Mouse (Mus musculus) skeletal muscle tissue, postnatal 0 days (tissue): ENCODE results near the gene Med16. TPM values are rescaled to one million over a fixed set of nuclear protein-coding genes. Genes with fewer than 3 reads are reported as not detected.

Source experiments
- microRNA-seq, 2 experiments: library from miRNA; unstranded; fragments of <30 nt; microRNA quantifications; one replicate each; pipeline ENCODE4; 2016
- polyA plus RNA-seq: library from polyadenylated mRNA; unstranded; fragments of >200 nt; fragmentation: Nextera tagmentation; extraction: Ambion mirVana; gene quantifications from 2 replicates; pipeline ENCODE4 v1.2.1, GENCODE M21; 2015

Gene Med16
- 22.4 and 23.7 TPM in 2 replicates for polyA plus RNA-seq

DNA sequence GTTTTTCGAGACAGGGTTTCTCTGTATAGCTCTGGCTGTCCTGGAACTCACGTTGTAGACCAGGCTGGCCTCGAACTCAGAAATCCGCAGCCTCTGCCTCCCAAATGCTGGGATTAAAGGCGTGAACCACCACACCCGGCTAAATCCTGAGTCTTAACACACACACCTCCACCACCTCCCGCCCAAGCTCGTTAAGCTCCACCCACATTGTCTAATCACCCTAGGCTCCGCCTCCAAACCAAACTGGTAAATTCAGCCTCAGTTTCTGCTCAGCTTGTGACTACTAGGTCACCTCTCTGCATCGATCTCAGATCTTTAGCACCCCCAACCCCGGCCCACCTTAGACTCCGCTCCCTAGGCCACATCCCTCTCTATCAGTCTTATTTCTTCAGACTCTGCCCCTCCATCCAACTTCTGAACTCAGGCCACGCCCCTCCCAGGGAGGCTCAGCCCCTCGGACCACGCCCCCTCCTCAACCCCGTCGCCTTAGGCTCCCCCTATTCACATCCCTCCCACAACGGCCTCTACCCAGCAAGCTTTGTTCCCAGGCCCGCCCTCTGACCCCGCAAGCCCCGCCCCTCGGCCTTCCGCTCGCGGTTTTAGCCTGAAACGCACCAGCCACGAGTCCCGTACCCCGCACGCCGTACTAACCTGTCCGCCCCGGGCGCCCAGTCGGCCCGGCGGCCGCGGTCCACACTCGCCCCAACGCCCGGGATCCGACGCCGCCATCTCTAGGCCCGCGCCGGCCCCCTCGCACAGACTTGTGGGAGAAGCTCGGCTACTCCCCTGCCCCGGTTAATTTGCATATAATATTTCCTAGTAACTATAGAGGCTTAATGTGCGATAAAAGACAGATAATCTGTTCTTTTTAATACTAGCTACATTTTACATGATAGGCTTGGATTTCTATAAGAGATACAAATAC, at the start of gene Med16:
Gene Med16, minus strand, starts transcription at position 757 of the 925 bp plus-strand sequence.

DNA sequence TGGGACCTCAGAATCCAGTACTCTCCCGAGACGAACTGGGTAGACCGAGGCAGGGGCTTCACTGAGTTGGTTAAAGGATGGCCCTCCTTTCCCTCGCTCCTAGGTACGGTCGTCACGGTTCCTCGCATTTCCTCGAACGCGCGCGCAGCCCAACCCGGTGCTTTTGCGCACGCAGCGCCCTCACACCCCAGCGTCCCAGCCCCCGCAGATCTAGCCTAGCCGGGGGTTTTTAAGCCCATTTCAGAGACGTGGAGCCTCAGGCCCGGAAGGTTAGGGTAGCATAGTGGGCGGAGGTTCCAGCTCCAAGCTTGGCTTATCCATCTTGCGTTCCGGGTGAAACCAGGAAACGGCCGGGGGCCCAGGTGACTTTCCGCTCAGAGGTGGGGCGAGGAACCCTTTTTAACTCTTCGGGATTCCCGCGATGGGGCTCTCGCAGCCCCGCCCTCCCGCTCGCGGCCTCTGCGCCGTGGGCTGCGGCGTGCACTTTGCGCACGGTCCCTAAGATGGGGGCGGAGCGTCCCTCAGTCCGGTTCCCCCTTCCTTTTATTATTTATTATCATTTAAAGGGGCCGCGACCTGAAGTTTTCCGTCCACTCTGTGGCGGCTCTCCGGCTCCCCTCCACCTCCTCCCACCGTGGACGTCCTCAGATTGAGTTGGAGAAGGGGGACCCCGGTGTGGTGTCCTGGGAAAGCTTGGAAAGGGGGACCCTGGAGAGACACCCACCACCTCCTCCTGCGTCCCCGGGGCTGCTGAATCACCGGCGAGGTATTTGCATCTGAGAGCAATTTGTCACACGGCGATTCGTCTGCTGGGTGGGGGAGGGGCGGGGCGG, 18.0 kb upstream of the Med16 start, which contains the start of gene Arid3a:
Gene Arid3a, plus strand, starts transcription at position 553 of the 833 bp plus-strand sequence.

DNA sequence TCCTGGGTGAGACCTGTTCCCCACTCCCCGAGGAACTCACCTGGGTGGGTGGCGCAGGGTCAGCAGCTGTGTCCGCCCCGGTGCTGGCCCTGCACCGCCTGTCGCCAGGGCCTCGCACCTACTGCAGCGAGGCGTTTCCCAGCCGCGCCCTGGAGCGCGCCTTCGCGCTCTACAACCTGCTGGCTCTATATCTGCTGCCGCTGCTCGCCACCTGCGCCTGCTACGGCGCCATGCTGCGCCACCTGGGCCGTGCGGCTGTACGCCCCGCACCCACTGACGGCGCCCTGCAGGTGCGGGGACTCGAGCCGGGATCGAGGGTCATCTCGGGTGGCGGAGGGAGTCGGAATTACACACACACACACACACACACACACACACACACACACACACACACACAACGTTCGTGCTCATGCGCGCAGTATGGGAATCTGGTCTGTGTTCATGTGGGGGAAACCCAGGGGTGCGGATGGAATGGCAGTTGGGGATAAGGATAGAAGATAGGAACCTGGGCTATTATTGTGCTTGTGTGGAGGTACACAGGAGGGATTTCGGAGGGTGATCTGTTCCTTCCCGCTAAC, 12.3 kb upstream of the Med16 start, which contains the start of gene R3hdm4:
Gene R3hdm4, minus strand, starts transcription at position 251 of the 578 bp plus-strand sequence.

DNA sequence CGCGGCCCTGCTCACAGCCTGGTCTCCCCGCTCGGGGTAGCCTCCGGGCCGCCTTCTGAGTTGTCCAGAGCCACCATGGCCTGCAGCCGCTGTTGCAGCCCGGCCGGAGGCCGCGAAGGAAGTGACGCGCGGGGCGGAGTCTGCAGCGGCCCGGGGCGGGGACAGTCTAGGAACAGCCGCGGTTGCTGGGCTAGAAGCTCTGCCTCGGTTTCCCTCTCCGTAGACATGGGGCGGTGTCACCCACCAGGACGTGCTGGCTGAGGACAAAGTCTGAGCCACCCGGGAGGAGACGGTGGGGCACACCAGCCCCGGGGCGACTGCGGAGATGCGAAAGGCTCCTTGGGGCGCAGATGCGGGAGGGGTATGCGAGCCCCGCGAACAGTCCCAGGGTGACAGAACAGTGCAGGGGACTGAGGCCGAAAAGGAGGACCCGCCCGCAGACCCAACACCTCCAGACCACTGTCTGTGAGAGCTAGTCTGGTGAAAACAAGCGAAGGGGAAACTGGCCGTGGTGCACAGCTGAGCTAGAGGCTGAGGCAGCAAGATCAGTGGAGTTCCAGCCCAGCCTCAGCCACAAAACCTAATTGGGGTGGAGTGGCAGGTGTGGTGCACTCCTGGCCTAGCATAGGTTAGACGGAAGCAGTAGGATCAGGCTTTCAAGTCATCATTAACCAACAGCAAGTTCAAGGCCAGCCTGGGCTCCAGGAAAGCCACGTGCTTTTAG, 8.2 kb upstream of the Med16 start, which contains the start of gene Kiss1r:
Gene Kiss1r, plus strand, starts transcription at position 164 of the 724 bp plus-strand sequence.

DNA sequence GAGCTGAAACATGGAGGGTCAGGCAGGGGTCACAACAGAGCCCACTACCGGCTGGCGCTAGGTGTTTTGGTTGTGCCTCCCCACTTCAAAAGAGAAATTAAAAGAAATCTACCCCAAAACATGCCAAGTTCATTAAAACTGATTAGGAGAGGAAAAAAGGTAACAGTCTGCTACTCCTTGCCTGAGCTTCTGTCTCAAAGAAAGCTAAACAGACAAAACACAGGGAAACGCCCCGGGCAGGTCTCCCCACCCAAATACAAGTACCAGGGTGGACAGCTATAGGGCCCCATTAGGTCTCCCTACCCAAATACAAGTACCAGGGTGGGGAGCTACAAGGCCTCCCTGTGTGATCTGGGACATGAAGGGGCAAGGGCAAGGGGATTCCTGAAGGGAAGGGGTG, 1.8 kb upstream of the Med16 start, which contains the start of gene Gm26602:
Gene Gm26602, plus strand, starts transcription at position 301 of the 400 bp plus-strand sequence.

DNA sequence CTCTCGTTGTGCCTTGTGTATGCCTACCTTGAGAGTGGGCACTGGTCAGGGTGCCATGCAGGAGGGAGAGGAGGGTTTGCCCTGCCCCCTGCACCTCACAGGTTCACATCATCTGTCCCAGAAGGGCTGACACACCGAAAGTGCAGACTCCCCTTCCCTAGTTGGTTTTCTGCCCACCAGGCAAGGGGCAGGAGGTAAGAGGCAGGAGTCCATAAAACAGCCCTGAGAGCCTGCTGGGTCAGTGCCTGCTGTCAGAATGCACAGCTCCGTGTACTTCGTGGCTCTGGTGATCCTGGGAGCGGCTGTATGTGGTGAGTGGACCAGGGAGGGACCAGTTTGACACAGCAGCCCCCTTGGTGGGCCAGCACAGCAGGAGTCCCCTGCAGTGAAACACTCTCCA, 18.1 kb downstream of the Med16 start, which contains the start of gene Cfd:
Gene Cfd, plus strand, starts transcription at position 184 of the 400 bp plus-strand sequence.

DNA sequence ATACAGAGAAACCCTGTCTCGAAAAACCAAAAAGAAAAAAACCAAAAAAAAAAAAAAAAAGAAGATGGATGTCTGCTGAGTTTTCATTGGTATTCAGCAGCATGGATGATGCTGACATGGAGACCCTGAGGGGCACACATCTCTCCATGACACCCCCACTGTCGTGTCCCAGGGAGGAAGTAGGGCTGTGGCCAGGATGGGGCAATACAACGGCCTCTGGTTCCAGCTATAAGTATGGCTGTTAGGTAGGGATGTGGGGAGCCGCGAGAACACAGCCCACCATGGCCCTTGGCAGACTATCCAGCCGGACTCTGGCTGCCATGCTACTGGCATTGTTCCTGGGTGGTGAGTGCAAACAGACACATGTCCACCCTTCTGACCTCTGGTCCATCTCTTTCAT, 22.7 kb downstream of the Med16 start, which contains the start of gene Elane:
Gene Elane, plus strand, starts transcription at position 194 of the 400 bp plus-strand sequence.

DNA sequence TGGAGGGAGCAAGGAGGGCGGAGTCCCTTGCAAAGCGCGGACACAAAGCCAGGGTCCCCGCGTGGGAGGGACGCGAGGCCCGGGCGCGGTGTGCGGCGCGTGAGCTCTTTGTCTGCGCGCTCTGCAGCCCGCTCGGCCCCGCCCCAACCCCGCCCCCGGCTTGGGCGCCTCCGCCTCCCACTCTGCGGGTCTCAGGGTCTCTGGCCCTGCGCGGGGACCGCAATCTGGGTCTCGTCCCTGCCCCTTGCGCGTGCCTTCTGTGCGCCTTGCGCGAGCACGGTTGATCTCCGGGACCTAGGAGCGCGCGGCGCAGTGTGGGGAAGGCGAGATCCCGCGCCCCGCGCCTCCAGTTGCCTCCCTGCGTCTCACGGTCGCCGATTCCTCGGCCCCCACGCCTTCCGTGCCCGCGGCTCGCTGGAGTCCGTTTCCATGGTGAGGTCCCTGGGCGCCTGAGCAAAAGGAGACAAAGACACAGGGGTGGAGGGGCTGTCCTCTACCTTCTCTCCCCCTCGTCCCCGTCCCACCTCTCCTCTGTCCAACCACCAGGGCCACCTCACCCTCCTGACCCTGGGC, 34.3 kb downstream of the Med16 start, which contains the start of the genes Prtn3 and Plppr3:
Gene Prtn3, plus strand, starts transcription at position 187 of the 573 bp plus-strand sequence.
Gene Plppr3, minus strand, starts transcription at position 345 of the 573 bp plus-strand sequence.

DNA sequence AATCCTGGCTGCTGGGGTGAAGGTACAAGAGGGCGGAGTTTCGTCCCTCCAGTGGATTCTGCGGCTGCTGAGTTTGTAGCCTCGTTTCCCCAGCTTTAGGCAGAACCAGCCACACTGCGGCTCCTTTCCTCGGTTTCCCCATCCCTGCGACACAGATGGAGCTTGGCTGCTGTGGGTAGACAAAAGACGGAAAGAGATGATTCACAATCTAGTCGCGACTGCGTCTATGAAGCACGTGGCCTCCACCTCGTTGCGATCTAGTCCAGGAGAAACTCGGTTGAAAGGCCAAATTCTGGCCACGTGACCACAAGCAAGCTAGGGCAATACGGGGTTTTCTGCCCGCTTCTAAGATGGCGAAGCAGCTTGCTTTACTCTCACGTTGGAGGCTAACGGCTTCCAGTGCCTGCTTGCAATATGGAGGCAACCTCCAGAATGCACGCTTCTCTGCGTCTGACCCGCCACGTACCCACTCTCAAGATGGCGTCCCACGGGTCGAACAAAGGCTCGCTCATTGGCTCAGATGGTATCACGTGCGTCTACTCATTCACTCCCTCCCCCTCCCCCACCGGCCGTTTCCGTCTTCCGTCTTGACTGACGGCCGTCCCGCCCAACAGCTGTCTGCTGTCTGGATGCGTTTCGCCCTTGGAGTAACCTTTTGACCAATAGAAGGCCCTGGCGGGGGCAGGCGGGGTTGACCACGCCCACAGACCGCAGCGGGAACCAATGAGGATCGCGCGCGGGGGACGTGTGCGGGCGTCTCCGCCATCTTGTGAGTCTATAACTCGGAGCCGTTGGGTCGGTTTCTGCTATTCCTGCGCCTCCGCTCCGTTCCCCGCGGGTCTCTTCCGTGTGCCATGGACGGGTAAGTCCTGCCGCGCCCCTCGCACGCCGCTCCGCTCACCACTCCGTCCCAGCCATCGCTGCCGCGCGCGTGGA, 54.6 kb downstream of the Med16 start, which contains the start of gene Ptbp1:
Gene Ptbp1, plus strand, starts transcription at position 568 of the 936 bp plus-strand sequence.

Small RNAs within 50 kb of the gene (microRNA-seq; reads per million reads assigned to microRNA genes)
- 0 to 0.30 reads per million in 2 experiments for gene Mir6910

Other genes starting within 250 kb of the Med16 start
- 0.77 and 1.5 TPM in 2 replicates for gene Madcam1, start 244.4 kb downstream of the Med16 start, polyA plus RNA-seq
- gene Tpgs1, start 239.6 kb downstream of the Med16 start, polyA plus RNA-seq: 36.8 and 43.0 TPM in 2 replicates
- 329 and 340 TPM in 2 replicates for gene Cdc34, start 226.7 kb downstream of the Med16 start, polyA plus RNA-seq
- gene Gzmm, start 219.9 kb downstream of the Med16 start, polyA plus RNA-seq: 0.26 and 0.43 TPM in 2 replicates
- gene Bsg, start 204.4 kb downstream of the Med16 start, polyA plus RNA-seq: 614 and 720 TPM in 2 replicates
- gene Hcn2, start 192.3 kb downstream of the Med16 start, polyA plus RNA-seq: 0.04 and 0.10 TPM in 2 replicates
- 22.6 and 26.4 TPM in 2 replicates for gene Polrmt, start 162.3 kb downstream of the Med16 start, polyA plus RNA-seq
- gene Fgf22, start 153.8 kb downstream of the Med16 start, polyA plus RNA-seq: 0.14 and 0.51 TPM in 2 replicates
- gene Rnf126, start 142.0 kb downstream of the Med16 start, polyA plus RNA-seq: 58.3 and 61.0 TPM in 2 replicates
- gene Fstl3, start 131.7 kb downstream of the Med16 start, polyA plus RNA-seq: 3.3 and 3.8 TPM in 2 replicates
- gene Prss57, start 118.0 kb downstream of the Med16 start, polyA plus RNA-seq: not detected in 2 replicates
- gene Palm, start 115.4 kb downstream of the Med16 start, polyA plus RNA-seq: 22.3 and 27.1 TPM in 2 replicates
- gene Misp, start 87.9 kb downstream of the Med16 start, polyA plus RNA-seq: not detected in 2 replicates
- gene Ptbp1, start 54.5 kb downstream of the Med16 start, polyA plus RNA-seq: 49.8 and 68.7 TPM in 2 replicates
- gene Prtn3, start 34.4 kb downstream of the Med16 start, polyA plus RNA-seq: 0.76 and 0.79 TPM in 2 replicates
- 1.9 TPM in 2 replicates for gene Plppr3, start 34.3 kb downstream of the Med16 start, polyA plus RNA-seq
- 0.24 and 1.7 TPM in 2 replicates for gene Elane, start 22.7 kb downstream of the Med16 start, polyA plus RNA-seq
- gene Cfd, start 18.1 kb downstream of the Med16 start, polyA plus RNA-seq: 53.1 and 1,890 TPM in 2 replicates
- 15.9 TPM in 1 of 2 replicates, not detected in the other for gene Gm26602, start 1.9 kb upstream of the Med16 start, polyA plus RNA-seq
- gene Kiss1r, start 8.0 kb upstream of the Med16 start, polyA plus RNA-seq: 0.36 and 0.54 TPM in 2 replicates
- gene R3hdm4, start 12.3 kb upstream of the Med16 start, polyA plus RNA-seq: 89.9 and 90.5 TPM in 2 replicates
- 0.69 and 2.1 TPM in 2 replicates for gene Arid3a, start 18.1 kb upstream of the Med16 start, polyA plus RNA-seq
- gene Wdr18, start 51.2 kb upstream of the Med16 start, polyA plus RNA-seq: 55.1 and 61.1 TPM in 2 replicates
- 0.32 and 0.43 TPM in 2 replicates for gene Grin3b, start 61.8 kb upstream of the Med16 start, polyA plus RNA-seq
- 23.1 and 23.6 TPM in 2 replicates for gene Tmem259, start 75.4 kb upstream of the Med16 start, polyA plus RNA-seq
- 44.5 and 55.3 TPM in 2 replicates for gene Cnn2, start 79.7 kb upstream of the Med16 start, polyA plus RNA-seq
- gene Abca7, start 87.6 kb upstream of the Med16 start, polyA plus RNA-seq: 1.5 TPM in 2 replicates
- gene Arhgap45, start 107.7 kb upstream of the Med16 start, polyA plus RNA-seq: 2.7 and 4.2 TPM in 2 replicates
- 132 and 134 TPM in 2 replicates for gene Polr2e, start 130.9 kb upstream of the Med16 start, polyA plus RNA-seq
- gene Gpx4, start 138.2 kb upstream of the Med16 start, polyA plus RNA-seq: 705 and 782 TPM in 2 replicates
- gene Sbno2, start 196.6 kb upstream of the Med16 start, polyA plus RNA-seq: 4.7 and 5.6 TPM in 2 replicates
- gene Stk11, start 206.9 kb upstream of the Med16 start, polyA plus RNA-seq: 13.9 and 16.6 TPM in 2 replicates
- 1,084 and 1,218 TPM in 2 replicates for gene Atp5d, start 229.7 kb upstream of the Med16 start, polyA plus RNA-seq
- 0.37 and 0.73 TPM in 2 replicates for gene Cbarp, start 231.9 kb upstream of the Med16 start, polyA plus RNA-seq
- 6.1 and 8.5 TPM in 2 replicates for gene Midn, start 239.3 kb upstream of the Med16 start, polyA plus RNA-seq